Mouse (Mus musculus) urinary bladder, postnatal 4 days (tissue): Measurements from ENCODE around the gene Dhps.
"Not testable (repeated sequence)": the region's sequence is repeated elsewhere in the genome, so short reads cannot be mapped to it uniquely, and the experiment has no call there.

Experiments used
- DNase-seq, 2 experiments: peaks; one replicate each; pipeline ENCODE4 v3.0.0; 2021 to 2022; ENCODE audit warnings: low spot score in 2 of 2

Gene Dhps

GRCm38 (mm10) chr8:85062603-85063002, 9.0 kb upstream of the Dhps start:
- DNase-seq, result no peak

- no peak for DNase-seq
Measured at GRCm38 (mm10) chr8:85065213-85065612, 6.3 kb upstream of the Dhps start.

- DNase-seq, result no peak
Measured at GRCm38 (mm10) chr8:85067155-85067554, 4.4 kb upstream of the Dhps start.

GRCm38 (mm10) chr8:85067982-85068381, 3.6 kb upstream of the Dhps start, which contains the start of gene Gm5741:
Gene Gm5741, minus strand, starts transcription at chr8:85067982.
- no peak for DNase-seq

GRCm38 (mm10) chr8:85071041-85071440, 516 bp upstream of the Dhps start:
- no peak for DNase-seq

- DNase-seq, result no peak
Measured at GRCm38 (mm10) chr8:85072364-85072929, 890 bp downstream of the Dhps start.

GRCm38 (mm10) chr8:85073041-85073612, 1.6 kb downstream of the Dhps start:
- no peak for DNase-seq

- DNase-seq, result no peak
Measured at GRCm38 (mm10) chr8:85074167-85074566, 2.6 kb downstream of the Dhps start.

GRCm38 (mm10) chr8:85074617-85075016, 3.1 kb downstream of the Dhps start:
- no peak for DNase-seq

GRCm38 (mm10) chr8:85076001-85076400, 4.4 kb downstream of the Dhps start:
- DNase-seq, result no peak

GRCm38 (mm10) chr8:85076993-85077392, 5.4 kb downstream of the Dhps start:
- peak; percentile 72 to 75 for DNase-seq

- no peak for DNase-seq
Measured at GRCm38 (mm10) chr8:85080214-85080531, 8.6 kb downstream of the Dhps start.

- DNase-seq, result no peak
Measured at GRCm38 (mm10) chr8:85080532-85081215, 9.1 kb downstream of the Dhps start, which contains the start of gene Wdr83os. Gene Wdr83os, plus strand, starts transcription at chr8:85080740.

GRCm38 (mm10) chr8:85081216-85081555, 9.6 kb downstream of the Dhps start, which contains the start of gene Wdr83:
Gene Wdr83, minus strand, starts transcription at chr8:85081306.
- DNase-seq, result no peak

- not testable (repeated sequence) for DNase-seq
Measured at GRCm38 (mm10) chr8:85082169-85082568, 10.6 kb downstream of the Dhps start.

- DNase-seq, result peak; percentile 84 to 90
Measured at GRCm38 (mm10) chr8:85083108-85083813, 11.7 kb downstream of the Dhps start, which contains the start of gene Man2b1. Gene Man2b1, plus strand, starts transcription at chr8:85083270.

- DNase-seq, result no peak
Measured at GRCm38 (mm10) chr8:85084633-85085032, 13.1 kb downstream of the Dhps start.

GRCm38 (mm10) chr8:85086238-85086637, 14.7 kb downstream of the Dhps start:
- no peak for DNase-seq

- DNase-seq, result no peak
Measured at GRCm38 (mm10) chr8:85088771-85089170, 17.2 kb downstream of the Dhps start.

GRCm38 (mm10) chr8:85090856-85091255, 19.3 kb downstream of the Dhps start:
- peak in 1 of 2 experiments; percentile 16 for DNase-seq

GRCm38 (mm10) chr8:85091526-85092090, 20.1 kb downstream of the Dhps start:
- DNase-seq, result peak in 1 of 2 experiments; percentile 14

GRCm38 (mm10) chr8:85095051-85095450, 23.5 kb downstream of the Dhps start:
- peak in 1 of 2 experiments; percentile 16 for DNase-seq
